Mouse (Mus musculus) small intestine, adult 2 months (tissue): ENCODE results near the gene Txndc8.

Experiments used
- CTCF ChIP-seq: fragments of 200-500 bp; IDR thresholded peaks from 2 replicates; pipeline ENCODE4 v1.5.1; 2012; ENCODE audit warnings: low read depth, mild to moderate bottlenecking, control low read depth, inconsistent platforms, low read length, moderate library complexity, mixed read lengths; ENCODE audit not compliant: insufficient replicate concordance, insufficient read length; ENCODE audit errors: extremely low read depth
- POLR2A ChIP-seq: fragments of 200-500 bp; IDR thresholded peaks from 2 replicates; pipeline ENCODE4 v1.6.1; 2012; ENCODE audit warnings: low read depth, mild to moderate bottlenecking, control low read depth, inconsistent platforms, low read length, moderate library complexity

DNA sequence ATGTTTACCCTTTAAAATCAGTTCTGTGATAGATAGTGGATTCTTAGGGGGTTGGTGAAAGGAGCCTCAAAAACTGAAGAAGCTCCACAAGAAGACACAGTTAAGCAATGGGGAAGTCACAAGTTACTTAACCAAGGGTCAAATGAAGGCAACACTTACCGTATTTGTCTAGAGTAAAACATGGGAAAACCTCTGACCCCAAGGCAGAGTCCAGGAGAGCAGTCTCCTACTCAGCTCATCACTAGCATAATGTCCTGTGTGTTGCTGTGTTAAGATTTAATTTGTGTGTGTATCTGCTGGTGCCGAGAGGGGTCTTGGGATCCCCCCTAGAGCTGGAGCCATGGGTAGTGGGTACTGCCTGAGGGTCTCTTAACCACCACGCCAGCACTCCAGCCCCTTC lies 56.5 kb downstream of the Txndc8 start:
- TF ChIP-seq POLR2A, result no peak
- no peak for TF ChIP-seq CTCF
